Mouse (Mus musculus) spleen, postnatal 4 days (tissue): Measurements from ENCODE around the gene Gm20937.
"Not testable (repeated sequence)": the region's sequence is repeated elsewhere in the genome, so short reads cannot be mapped to it uniquely, and the experiment has no call there.

Experiments used
- DNase-seq, 2 experiments: peaks; one replicate each; pipeline ENCODE4 v3.0.0; 2022; ENCODE audit warnings: low spot score in 2 of 2

Gene Gm20937

DNA sequence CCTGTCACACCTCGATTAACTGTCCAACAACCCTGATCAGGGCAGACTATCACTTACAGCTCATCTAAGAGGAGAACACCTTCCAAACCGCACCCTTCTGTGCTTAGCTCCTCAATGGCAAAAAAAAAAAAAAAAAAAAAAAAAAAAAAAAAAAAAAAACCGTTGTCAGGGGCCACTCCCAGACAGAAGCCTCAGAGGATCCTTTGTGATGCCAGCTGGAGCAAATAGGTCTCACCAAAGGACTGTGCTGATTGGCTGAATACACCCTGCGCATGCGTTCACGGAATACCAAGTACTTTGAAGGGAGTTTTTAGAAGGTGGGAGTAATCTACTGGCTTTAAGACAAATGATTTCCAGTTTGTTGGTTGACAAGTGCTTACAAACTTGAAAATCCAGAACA lies at the start of gene Gm20937:
Gene Gm20937, minus strand, starts transcription at position 101 of the 400 bp plus-strand sequence.
- not testable (repeated sequence) for DNase-seq
